Mouse (Mus musculus) lung, embryonic 16.5 days (tissue): ENCODE results near the gene Cacna1i. TPM values are rescaled to one million over a fixed set of nuclear protein-coding genes. Genes with fewer than 3 reads are reported as not detected.

ENCODE experiments used
- ATAC-seq: fragments of 200-750 bp; cut with Nextera tagmentation; 2 replicates; pipeline ENCODE4 v1.8.0; 2017; ENCODE audit warnings: low read depth, mild to moderate bottlenecking, moderate library complexity
- H3K27ac ChIP-seq: fragments of 300-500 bp; sonication (generic); 2 replicates; pipeline ENCODE4 v1.5.1; 2014; ENCODE audit warnings: mild to moderate bottlenecking, control low read depth, low read length
- H3K27me3 ChIP-seq: fragments of 300-500 bp; sonication (generic); 2 replicates; pipeline ENCODE4 v1.6.1; 2014; ENCODE audit warnings: low read depth, low read length, mixed read lengths; ENCODE audit not compliant: control insufficient read depth, insufficient read depth
- H3K36me3 ChIP-seq: fragments of 300-500 bp; sonication (generic); 2 replicates; pipeline ENCODE4 v1.6.1; 2014; ENCODE audit warnings: low read length; ENCODE audit not compliant: control insufficient read depth, insufficient read depth
- H3K4me1 ChIP-seq: fragments of 300-500 bp; sonication (generic); replicated peaks from 2 replicates; pipeline ENCODE4 v1.6.1; 2014; ENCODE audit warnings: low read length, mixed read lengths; ENCODE audit not compliant: control insufficient read depth, insufficient read depth
- H3K4me2 ChIP-seq: fragments of 300-500 bp; sonication (generic); 2 replicates; pipeline ENCODE4 v1.6.1; 2014; ENCODE audit warnings: low read depth, low read length, control low read depth
- H3K4me3 ChIP-seq: fragments of 300-500 bp; sonication (generic); 2 replicates; pipeline ENCODE4 v1.5.1; 2014; ENCODE audit warnings: mild to moderate bottlenecking, low read length, control low read depth
- H3K9ac ChIP-seq: fragments of 300-500 bp; sonication (generic); 2 replicates; pipeline ENCODE4 v1.6.1; 2014; ENCODE audit warnings: low read length, control low read depth
- H3K9me3 ChIP-seq: fragments of 300-500 bp; sonication (generic); 2 replicates; pipeline ENCODE4 v1.6.1; 2016; ENCODE audit warnings: low read length; ENCODE audit not compliant: control insufficient read depth
- WGBS: fragments of 180-500 bp; shearing (Covaris S2); extraction: QIAGEN DNeasy Blood & Tissue Kit; methylation state at CpG from one replicate; pipeline ENCODE4 v1.1.7; 2014; 5-methylcytosine and 5-hydroxymethylcytosine counted together
- polyA plus RNA-seq: library from polyadenylated mRNA; unstranded; fragments of >200 nt; fragmentation: Nextera tagmentation; extraction: Ambion mirVana; gene quantifications from 2 replicates; pipeline ENCODE4 v1.2.1, GENCODE M21; 2015

Cacna1i gene
- polyA plus RNA-seq, 1 experiment from 2014 or later, result not detected

GRCm38 (mm10) chr15:80263610-80264575 is 23.1 kb upstream of the Cacna1i start, which contains the start of gene Rps19bp1:
Gene Rps19bp1 (minus strand): TSS chr15:80264315.
- peaks cover 10% of the 10 kb centered on the region for H3K4me1 ChIP-seq
- H3K27me3 ChIP-seq, result no peaks in the 10 kb centered on the region
- no peaks in the 10 kb centered on the region for H3K9me3 ChIP-seq
- H3K36me3 ChIP-seq, result peaks cover 4% of the 10 kb centered on the region
- peak; percentile 94 for ATAC-seq
- peak within 1 kb of the TSS; percentile 92 for H3K4me3 ChIP-seq
- peak within 1 kb of the TSS; percentile 63 for H3K27ac ChIP-seq
- under 1% methylated on average over 66 of the region's 66 CpGs for WGBS
- H3K9ac ChIP-seq, result peak within 1 kb of the TSS; percentile 90
- H3K4me2 ChIP-seq, result peak within 1 kb of the TSS; percentile 92

GRCm38 (mm10) chr15:80266281-80266680 is 20.8 kb upstream of the Cacna1i start:
- peaks cover 10% of the 10 kb centered on the region for H3K4me1 ChIP-seq

GRCm38 (mm10) chr15:80271858-80272396 is 15.1 kb upstream of the Cacna1i start:
- Histone ChIP-seq H3K9me3 (no peaks in the 10 kb centered on the region; the same call in 1 of the 2 replicates), H3K9ac (no peak overlapping the region), H3K4me3 (no peak overlapping the region), H3K27ac (no peak overlapping the region), H3K27me3 (no peaks in the 10 kb centered on the region), H3K4me2 (no peak overlapping the region), H3K36me3 (no peaks in the 10 kb centered on the region), H3K4me1 (no peaks in the 10 kb centered on the region)
- no peak for ATAC-seq
- WGBS, result 75% methylated on average over 3 of the region's 3 CpGs

More at GRCm38 (mm10) chr15:80266281-80266680, 20.8 kb upstream of the Cacna1i start:
- Histone ChIP-seq H3K9ac (no peak overlapping the region), H3K9me3 (no peaks in the 10 kb centered on the region; the same call in 1 of the 2 replicates), H3K4me3 (no peak overlapping the region), H3K36me3 (no peaks in the 10 kb centered on the region), H3K4me2 (no peak overlapping the region), H3K27ac (no peak overlapping the region), H3K27me3 (no peaks in the 10 kb centered on the region)
- 0% methylated on average over 2 of the region's 2 CpGs for WGBS
- ATAC-seq, result no peak

- Histone ChIP-seq H3K27ac (no peak overlapping the region), H3K36me3 (no peaks in the 10 kb centered on the region), H3K27me3 (no peaks in the 10 kb centered on the region), H3K4me2 (no peak overlapping the region), H3K4me3 (no peak overlapping the region), H3K9ac (no peak overlapping the region), H3K9me3 (no peaks in the 10 kb centered on the region), H3K4me1 (no peaks in the 10 kb centered on the region)
- no peak for ATAC-seq
- 46% methylated on average over 9 of the region's 9 CpGs for WGBS
Measured at GRCm38 (mm10) chr15:80277107-80277506, 9.9 kb upstream of the Cacna1i start.

- Histone ChIP-seq H3K9ac (no peak overlapping the region), H3K36me3 (no peaks in the 10 kb centered on the region), H3K4me2 (no peak overlapping the region), H3K9me3 (no peaks in the 10 kb centered on the region), H3K27me3 (no peaks in the 10 kb centered on the region), H3K4me1 (no peaks in the 10 kb centered on the region), H3K4me3 (no peak overlapping the region), H3K27ac (no peak overlapping the region)
- no peak for ATAC-seq
- 0% methylated on average over 6 of the region's 6 CpGs for WGBS
Measured at GRCm38 (mm10) chr15:80277625-80278024, 9.4 kb upstream of the Cacna1i start.

GRCm38 (mm10) chr15:80278121-80278759 is 8.8 kb upstream of the Cacna1i start:
- Histone ChIP-seq H3K36me3 (no peaks in the 10 kb centered on the region), H3K27me3 (no peaks in the 10 kb centered on the region), H3K4me1 (no peaks in the 10 kb centered on the region), H3K4me2 (no peak overlapping the region), H3K27ac (no peak overlapping the region), H3K9me3 (no peaks in the 10 kb centered on the region), H3K9ac (no peak overlapping the region), H3K4me3 (no peak overlapping the region)
- 60% methylated on average over 5 of the region's 5 CpGs for WGBS
- ATAC-seq, result no peak

- 78% methylated on average over 2 of the region's 2 CpGs for WGBS
- H3K4me2 ChIP-seq, result no peak overlapping the region
- no peaks in the 10 kb centered on the region for H3K36me3 ChIP-seq
- no peak overlapping the region for H3K9ac ChIP-seq
- no peaks in the 10 kb centered on the region for H3K4me1 ChIP-seq
- H3K9me3 ChIP-seq, result no peaks in the 10 kb centered on the region
- H3K27me3 ChIP-seq, result no peaks in the 10 kb centered on the region
- no peak for ATAC-seq
- no peak overlapping the region for H3K4me3 ChIP-seq
- H3K27ac ChIP-seq, result no peak overlapping the region
Measured at GRCm38 (mm10) chr15:80279053-80279452, 8.0 kb upstream of the Cacna1i start.

- peaks cover 12% of the 10 kb centered on the region for H3K27me3 ChIP-seq
- H3K9me3 ChIP-seq, result no peaks in the 10 kb centered on the region
- no peaks in the 10 kb centered on the region for H3K4me1 ChIP-seq
- no peak overlapping the region for H3K9ac ChIP-seq
- 18% methylated on average over 6 of the region's 6 CpGs for WGBS
- H3K27ac ChIP-seq, result no peak overlapping the region
- H3K4me2 ChIP-seq, result no peak overlapping the region
- no peak for ATAC-seq
- no peak overlapping the region for H3K4me3 ChIP-seq
- no peaks in the 10 kb centered on the region for H3K36me3 ChIP-seq
Measured at GRCm38 (mm10) chr15:80280646-80281045, 6.4 kb upstream of the Cacna1i start.

- no peak overlapping the region for H3K9ac ChIP-seq
- 3% methylated on average over 23 of the region's 23 CpGs for WGBS
Measured at GRCm38 (mm10) chr15:80288036-80288435, 998 bp downstream of the Cacna1i start.

More at GRCm38 (mm10) chr15:80288036-80288435, 998 bp downstream of the Cacna1i start:
- Histone ChIP-seq H3K9me3 (no peaks in the 10 kb centered on the region), H3K4me3 (peak overlapping the region; percentile 48), H3K36me3 (no peaks in the 10 kb centered on the region), H3K27ac (no peak overlapping the region), H3K27me3 (peaks cover 55% of the 10 kb centered on the region), H3K4me1 (peaks cover 6% of the 10 kb centered on the region), H3K4me2 (peak overlapping the region; percentile 83)
- ATAC-seq, result no peak
